Mouse (Mus musculus) spleen, postnatal 14 days (tissue): ENCODE results near the gene Ube2q1.
"Not testable (repeated sequence)": the region's sequence is repeated elsewhere in the genome, so short reads cannot be mapped to it uniquely, and the experiment has no call there.

Experiments used
- DNase-seq, 2 experiments: peaks; one replicate each; pipeline ENCODE4 v3.0.0; 2021 to 2022; ENCODE audit warnings: low spot score in 2 of 2

Ube2q1 gene

DNA sequence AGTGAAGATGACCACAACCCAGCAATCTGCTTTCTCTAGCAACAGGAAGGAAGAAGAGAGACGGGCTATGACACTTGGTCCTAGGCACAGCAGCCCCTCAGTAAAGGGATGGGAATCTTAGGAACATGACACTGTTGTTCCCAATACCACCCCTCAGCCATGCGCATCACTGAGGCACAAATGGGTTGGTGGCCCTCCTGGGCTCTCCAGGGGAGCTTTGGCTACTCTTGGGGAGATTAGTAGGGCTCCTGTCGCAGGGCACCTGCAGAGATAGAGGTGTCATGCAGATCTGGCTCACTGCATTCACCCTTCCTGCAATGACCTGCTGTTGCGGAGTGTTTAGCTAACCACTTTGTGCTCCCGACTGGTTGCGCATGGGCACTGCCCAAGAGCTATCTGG is 12.9 kb downstream of the Ube2q1 start:
- DNase-seq = no peak

DNA sequence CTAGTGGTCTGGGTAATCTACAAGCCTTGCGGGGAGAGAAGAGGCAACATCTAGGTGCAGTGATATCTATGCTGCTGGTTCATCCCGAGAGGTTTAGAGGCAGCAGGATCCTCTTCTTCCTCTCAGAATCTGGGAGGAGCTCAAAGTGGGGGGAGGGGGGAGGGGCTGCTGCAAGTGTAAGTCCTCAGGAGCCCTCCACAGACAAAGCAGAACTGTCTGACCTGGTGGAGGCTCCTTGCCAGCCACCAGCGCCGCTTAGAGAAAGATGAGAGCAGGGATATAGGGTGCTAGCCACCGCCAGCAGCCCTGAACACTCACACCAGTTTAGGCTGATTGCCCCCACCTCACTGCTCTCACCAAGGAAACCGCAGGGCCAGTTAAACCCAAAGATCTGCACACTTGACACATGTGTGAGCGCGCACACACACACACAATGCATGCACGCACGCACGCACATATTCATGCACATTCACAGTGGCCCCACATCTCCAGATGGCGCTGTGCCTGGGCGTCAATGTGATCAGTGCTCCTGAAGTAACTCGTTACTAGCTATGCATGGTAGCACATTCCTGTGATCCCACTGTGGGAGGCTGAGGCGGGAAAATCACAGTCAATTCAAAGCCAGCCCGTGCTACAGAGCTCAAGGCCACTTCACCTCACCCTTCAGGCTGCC is 15.4 kb downstream of the Ube2q1 start:
- DNase-seq = no peak

DNA sequence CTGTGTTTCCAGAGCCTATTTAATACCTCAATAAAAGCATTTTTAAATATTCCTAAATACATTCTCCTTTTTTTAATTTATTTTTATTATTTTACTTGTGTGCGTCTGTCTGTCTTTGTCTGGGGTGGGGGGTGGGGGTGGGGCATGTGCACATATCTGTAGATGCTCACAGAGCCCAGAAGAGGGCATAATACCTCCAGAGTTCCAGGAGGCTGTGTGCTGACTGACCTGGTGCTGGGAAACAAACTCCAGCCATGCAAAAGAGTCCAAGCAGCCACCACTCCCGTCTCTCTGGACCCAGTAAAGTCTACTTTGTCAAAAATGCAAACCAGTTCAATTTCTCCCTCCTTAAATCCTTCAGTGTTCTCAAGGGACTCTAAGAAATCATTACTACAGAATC is 21.2 kb downstream of the Ube2q1 start:
- no peak for DNase-seq

DNA sequence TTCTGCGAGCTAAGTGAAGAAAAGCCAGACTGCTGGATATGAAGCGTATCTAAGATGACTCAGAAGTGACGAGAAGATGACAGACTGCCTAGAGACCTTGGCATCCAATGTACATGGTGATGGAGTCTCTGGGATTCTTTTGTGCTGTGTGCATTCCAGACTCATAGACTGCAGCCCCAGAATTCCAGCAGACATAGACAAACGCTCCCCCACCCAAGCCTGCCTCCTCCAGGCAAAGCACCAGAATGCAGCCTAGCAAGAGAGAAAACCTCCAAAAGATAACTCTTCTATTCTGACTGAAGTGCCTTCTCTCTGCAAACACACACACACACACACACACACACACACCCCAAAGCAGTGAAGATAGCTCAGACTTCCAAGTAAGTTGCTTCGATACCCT is 22.3 kb downstream of the Ube2q1 start:
- no peak for DNase-seq

DNA sequence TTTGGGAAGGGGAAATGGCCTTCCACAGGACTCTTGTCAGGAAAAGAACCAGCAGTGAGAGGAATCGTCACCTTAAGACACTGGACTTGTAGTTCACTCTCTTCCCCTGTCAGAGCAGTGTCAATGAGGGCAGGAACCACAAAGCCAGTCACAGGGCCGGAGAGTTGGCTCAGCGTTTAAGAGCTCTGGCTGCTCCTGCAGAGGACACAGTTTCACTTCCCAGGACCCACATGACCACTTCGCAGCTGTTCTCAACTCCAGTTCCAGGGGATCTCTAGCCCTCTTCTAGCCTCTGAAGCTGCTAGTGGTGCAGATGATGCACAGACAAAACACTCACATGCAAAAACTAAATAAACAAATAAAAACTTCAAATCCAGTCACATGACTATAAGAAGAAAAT is 22.9 kb downstream of the Ube2q1 start:
- no peak for DNase-seq

DNA sequence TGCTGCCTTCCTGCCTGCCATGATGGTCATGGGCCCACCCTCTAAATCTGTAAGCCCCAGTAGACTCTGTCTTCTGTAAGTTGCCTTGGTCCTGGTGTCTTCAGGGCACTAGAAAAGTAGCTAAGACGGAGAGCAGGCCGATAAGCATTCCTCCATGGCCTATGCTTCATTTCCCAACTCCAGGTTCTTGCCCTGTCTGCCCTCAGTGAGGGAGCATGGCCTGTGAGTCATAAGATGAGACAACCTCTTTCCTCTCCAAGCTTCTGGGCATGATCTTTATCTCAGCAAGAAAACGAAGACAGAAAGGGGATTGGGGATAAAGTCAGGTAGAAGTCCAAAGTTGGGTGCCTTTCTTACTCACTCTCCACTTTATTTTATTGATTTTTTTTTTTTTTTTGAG is 25.1 kb downstream of the Ube2q1 start:
- no peak for DNase-seq

DNA sequence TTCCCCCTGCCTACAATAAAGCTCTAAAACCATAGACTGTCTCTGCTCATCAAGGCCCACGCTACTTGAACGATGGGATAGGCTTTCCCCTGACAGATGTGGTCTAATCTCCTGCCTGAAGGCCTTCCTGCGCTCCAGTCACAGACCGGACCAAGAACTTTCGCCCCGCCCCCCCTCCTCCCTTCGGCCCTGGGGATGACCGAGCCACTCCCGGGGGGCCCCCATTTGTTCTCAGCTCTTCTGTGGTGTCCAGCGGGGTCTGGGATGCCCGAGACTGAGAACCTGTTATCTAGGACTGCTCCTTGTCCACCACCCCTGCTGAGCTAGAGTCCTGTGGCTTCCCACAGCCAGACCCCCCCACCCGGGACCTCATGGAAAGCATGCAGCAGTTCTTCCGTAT is 26.1 kb downstream of the Ube2q1 start:
- DNase-seq = no peak

DNA sequence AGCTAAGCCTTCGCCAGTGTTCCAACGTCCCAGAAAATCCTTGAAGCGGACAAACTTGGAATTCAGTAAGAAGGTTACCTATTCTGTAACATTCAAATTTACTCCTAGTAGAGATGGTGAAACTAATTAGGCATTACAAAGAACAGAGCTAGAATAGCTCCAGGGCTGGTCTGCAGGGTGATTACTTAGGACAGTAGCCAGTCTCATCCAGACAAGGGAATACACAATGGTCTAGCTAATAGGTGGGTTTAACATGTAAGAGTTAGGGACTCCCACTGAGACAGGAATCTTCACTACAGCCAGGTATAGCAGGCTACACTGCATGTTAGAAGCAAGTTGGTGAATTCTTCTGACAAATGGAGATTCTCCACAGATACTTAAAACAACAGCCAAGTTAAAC is 26.7 kb downstream of the Ube2q1 start:
- not testable (repeated sequence) for DNase-seq

DNA sequence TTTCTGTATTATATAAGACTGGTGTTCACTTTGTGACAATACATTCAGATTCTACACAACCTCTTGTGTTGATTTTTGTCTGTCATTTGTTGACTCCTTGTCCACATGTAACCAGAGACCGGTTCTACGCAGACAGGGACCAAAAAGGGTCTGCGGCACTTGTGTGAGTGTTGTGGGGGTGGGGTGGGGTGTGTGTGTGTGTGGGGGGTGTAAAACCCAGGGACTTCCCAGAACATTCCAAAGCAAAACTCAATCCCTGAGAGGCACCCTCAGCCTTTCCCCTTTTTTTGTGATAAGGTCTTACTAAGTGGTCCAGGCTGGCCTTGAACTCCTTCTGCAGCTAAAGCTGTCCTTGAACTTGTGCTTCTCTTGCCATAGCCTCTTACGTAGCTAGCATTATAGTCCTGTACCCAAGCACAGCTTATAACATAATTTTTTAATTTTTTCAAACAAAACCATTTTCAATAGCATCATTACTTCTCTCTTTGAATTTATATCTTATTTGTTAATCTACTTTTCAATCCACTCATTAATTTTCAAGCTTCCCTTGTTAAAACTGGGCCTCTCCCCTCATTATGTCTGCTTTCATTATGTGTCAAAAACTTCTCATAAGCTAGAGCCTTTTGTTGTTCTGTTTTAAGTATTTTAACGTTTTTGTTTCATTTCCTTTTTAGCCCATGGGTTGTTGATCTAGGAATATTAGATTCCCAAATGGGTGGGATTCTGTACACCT is 27.5 kb downstream of the Ube2q1 start:
- no peak for DNase-seq

DNA sequence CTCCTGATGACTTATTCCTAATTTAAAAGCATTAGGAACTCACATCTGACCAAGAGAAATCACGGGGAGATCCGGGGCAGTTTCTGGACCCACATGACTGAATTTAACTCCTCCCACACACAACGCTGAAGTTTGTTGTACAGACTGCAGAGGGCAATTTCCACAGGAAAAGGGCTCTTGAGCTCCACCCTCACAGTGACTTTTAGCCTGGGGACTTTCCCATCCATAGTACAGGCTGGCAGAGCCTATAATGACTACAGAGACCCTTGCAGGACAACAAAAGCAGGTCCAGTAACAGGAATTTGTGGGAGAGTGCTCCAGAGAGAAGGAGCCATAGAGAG is 28.1 kb downstream of the Ube2q1 start:
- DNase-seq = no peak

DNA sequence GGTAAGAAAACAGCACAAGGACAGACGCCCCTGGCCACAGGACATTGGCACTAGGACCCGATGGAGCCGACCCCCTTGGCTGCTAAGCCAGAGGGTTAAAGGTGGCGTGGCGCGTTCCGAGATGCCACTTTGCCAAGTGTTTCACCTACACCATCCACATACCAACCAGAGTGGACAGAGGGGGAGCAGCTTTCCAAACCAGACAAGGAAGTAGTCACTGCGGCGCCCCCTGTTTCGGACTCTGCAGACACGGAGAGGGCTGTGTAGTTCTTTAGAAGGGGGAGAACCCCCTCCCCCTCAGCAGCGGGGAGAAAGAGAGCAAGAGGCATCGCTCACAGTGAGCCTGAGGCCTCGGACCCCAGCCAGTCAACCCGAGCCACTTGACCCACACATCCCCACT is 29.5 kb downstream of the Ube2q1 start:
- DNase-seq = no peak

DNA sequence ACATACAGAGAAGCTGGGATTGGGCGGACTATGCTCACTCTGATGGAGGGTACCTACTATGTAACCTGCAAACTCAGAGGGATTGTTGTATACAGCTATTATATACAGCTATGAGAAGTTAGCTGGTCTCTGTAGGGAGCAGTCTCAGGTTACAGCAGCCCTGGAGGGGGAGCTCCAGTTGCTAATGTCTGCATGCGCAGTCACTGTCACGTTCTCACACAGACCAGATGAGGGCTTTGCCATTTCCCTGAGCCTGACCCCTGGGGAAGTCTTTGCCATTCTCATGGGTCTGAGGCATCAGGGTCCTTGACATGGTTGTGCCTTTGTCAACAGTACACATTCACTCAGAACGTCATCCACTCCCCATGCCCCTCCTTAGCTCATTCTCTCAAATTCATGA is 31.8 kb downstream of the Ube2q1 start:
- DNase-seq = no peak

DNA sequence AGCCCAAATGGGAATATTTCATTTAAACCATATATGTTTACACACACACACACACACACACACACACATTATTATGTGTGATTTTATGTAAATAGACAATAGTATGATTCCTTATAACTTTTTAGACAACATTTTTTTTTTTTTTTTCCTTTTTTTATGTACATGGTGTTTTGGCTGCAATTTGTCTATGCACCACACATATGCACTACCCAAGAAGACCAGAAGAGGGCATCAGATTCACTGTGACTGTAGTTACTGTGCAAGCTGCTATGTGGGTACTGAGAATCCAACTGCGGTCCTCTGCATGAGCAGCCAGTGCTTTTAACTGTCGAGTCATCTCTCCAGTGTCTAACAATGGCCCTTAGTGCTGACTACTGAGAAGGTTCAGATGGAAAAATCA is 33.3 kb downstream of the Ube2q1 start:
- DNase-seq = no peak

DNA sequence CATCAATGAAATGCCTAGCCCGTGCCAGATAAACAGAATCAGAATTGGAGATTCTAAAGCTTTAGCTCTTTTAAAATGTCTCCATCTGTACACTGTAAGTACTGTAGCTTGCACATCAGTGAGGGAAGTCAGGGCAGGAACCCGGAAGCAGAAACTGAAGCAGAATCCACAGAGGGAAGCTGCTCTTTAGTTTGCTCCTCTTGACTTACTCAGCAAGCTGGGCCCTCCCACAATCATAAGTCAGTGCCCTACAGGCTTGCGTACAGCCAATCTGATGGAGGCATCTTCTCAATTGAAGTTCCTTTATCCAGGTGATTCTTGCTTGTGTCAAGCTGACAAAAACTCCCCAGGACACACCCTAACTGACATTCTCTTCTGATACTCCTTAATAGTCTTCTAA is 33.8 kb downstream of the Ube2q1 start:
- no peak for DNase-seq

DNA sequence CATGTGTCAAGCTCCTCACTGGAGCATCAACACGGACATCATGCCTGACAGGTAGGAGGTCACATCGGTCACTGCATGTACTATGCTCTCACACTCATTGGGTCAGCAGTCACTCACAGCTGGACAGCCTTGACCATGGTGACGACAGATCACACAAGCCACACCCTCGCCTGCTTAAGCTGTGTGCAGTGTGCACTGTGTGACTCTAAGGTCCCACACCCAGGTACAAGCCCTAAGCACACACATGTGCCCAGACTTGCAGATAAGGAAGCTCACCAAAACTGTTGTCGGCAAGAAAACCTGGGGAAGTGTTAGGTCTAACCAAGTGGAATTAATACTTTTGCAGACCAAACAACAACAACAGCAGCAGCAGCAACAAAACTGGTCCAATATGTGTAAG is 34.5 kb downstream of the Ube2q1 start:
- DNase-seq = no peak

DNA sequence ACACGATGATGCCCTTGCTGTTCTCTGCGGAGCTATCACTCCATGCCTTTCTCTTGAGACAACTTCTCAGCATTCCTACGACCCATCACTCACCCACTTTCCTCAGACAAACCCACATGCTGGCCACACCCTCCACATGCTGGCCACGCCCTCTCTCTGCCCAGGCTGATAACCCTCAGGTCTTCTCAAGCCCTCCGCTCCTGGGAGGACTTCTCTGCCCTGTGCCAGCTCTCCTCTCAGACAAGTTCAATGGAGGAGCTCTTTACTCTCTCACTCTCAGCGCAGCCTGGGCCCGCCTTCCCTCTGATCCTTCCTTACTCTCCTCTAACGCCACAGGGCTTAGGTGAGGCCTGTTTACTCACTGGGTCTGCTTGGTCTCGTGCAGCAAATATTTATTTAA is 35.2 kb downstream of the Ube2q1 start:
- peak; percentile 64 to 65 for DNase-seq

DNA sequence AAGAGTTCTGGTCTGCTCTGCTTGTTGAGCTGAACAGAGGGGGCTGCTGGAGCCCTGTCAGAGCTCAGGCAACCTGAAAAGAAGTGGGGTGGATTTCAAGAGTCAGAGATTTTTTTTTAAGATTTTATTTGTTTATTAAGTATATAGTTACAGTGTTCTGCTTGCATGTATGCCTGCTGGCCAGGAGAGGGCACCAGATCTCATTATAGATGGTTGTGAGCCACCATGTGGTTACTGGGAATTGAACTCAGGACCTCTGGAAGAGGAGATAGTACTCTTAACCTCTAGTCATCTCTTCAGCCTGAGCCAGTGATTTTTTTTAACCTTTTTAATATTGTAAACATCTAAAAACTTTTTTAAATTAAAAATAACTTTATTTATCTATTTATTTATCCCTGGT is 37.4 kb downstream of the Ube2q1 start:
- no peak for DNase-seq

DNA sequence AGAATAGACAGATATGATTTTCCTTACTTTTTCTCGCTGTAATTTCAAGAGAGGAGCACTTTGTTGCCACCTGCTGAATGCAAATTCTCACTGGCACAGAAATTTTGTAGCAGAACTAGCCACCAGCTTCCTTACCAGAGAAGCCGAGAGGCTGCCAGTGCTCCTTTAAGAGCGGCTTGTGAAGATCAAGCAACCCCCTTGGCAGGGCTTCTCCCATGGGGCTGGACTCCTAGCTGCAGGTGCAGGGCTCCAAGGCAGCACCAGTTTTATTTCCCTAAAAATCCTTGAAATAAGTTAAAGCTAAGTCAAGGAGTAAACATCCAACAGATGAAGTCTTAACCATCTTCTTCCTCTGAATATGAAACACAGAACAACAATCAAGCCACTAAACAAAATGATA is 38.8 kb downstream of the Ube2q1 start:
- DNase-seq = no peak

DNA sequence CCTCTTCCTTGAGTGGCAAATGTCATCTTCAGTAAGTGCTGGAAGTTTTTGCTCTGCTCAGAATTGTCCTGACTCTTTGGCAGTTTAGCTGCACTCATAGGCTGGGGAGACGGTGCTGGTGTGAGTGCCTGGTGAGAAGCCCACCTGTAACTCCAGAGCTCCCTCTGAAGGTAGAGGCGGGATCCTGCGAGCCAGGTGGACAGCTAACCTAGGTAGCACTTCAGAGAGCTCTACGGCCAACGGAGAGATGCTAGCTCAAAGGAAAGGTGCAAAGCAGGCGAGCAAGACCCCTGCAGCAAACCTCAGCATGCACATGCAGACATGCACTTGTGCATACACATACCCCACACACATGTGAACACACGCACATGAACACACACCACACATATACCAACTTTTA is 40.6 kb downstream of the Ube2q1 start:
- no peak for DNase-seq

DNA sequence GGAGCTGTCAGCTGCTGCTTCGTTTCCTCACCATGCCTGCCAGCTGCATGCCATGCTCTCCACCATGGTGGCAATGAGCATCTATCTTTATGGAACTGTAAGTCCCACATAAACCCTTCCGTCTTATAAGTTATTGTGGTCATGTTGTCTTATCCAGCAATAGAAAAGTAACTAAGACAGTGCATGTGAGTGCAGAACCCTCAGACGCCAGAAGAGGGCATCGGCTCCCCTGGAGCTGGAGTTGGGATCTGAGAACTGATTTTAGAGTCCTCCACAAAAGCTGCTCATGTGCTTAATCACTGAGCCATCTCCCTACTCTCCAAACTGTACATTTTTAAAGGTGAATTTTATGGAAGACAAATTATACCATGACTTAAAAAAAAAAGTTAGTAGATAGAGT is 43.6 kb downstream of the Ube2q1 start:
- peak; percentile 28 to 52 for DNase-seq

DNA sequence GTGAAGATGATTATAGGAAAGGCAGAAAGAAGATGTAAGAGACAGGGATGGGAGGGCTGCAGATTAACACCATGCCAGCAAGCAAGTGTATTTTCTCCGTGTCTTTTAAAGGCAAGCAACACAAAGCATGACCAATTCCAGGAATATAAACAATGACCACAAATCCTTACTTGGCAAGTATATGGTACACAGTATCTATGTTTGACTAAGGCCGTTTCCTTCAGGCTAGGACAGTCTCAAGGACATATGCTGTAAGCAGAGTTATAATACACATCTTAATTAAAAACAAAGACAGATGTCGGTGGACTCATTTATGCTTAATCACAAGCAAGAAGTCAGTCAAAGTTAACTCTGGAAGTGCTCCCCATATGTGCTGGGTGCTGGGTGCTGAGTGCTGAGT is 45.2 kb downstream of the Ube2q1 start:
- no peak for DNase-seq

DNA sequence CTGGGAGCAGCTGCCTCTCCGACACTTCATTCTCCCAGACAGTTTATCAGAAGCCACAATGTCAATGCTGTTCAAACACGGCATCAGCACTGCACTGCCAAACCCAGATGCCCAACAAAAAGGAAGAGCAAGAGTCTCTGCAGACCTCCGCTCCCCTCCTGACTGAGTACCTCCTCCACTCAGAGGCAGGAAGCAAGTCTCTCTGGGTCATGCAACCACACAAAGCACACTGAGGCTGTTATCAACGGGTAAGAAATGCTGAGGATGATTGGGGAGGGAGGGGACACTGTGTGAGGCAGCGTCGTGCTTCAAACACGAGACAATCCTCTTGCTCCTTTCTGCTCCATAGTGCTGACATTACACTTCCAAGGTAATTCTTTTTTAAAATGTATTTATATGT is 46.5 kb downstream of the Ube2q1 start:
- no peak for DNase-seq

DNA sequence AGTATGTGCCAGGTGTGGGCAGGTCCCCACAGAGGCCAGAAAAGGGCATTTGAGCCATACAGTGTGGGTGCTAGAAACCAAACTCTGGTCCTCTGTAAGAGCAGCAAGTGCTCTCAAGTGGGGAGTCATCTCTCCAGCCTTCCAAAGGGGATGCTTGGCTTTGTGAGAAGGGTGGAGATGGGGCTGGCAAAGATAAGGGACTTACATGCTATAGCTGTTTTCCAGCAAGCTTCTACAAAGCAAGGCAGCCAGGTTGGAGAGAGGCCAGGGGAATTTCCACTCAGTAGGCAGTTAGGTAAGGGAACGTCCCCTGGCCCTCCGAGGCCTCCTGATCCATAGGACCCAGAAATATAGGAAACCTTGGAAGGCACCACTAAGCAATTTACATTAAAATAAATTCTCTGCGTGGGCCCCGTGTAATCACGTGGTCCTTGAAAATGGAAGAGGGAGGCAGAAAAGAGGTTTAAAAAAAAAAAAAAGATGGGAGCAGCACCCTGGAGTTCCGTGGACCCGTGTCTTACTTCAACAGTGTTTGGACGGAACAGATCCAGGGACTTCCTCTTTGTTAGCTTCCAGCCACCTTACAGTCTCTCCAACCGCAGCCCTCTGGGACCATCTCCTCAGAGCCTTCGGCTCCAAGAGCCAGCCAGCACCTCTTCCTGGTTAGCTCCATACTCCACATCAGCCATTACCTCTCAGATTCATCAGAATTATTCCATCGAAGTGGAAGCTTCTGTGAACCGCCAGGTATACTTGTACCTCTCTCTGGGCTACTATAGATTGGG is 47.1 kb downstream of the Ube2q1 start:
- no peak for DNase-seq
